8 mouse cellular contexts compared by ENCODE assay signal in genomic region chr12:78987581-78988081, GRCm38 (mm10). TPM values are rescaled to one million over a fixed set of nuclear protein-coding genes. Genes with fewer than 3 reads are reported as not detected.
DNase-seq lines count a peak whose midpoint lies in the region; ATAC-seq lines count a peak whose summit lies in the region.

No protein-coding gene starts in this region.

- no peak overlapping the region for H3K9ac ChIP-seq in heart, embryonic 11.5 days (ENCODE audit: low read depth, low read length)
- no peak overlapping the region for H3K9ac ChIP-seq in neural tube, embryonic 12.5 days
- no peak overlapping the region for H3K9ac ChIP-seq in forebrain, embryonic 15.5 days (replicated peaks)

- H3K4me1 ChIP-seq in heart, embryonic 11.5 days (ENCODE audit: control insufficient read depth, insufficient read depth, low read length): no peaks in the 10 kb centered on the region
- no peaks in the 10 kb centered on the region for H3K4me1 ChIP-seq in neural tube, embryonic 12.5 days
- H3K4me1 ChIP-seq in forebrain, embryonic 15.5 days: peaks cover 28% of the 10 kb centered on the region

- no peak for ATAC-seq in heart, embryonic 11.5 days (replicated peaks; ENCODE audit: insufficient number of reproducible peaks, low FRiP score, low TSS enrichment)
- peak; percentile 29 for ATAC-seq in neural tube, embryonic 12.5 days (ENCODE audit: low FRiP score, low read depth)
- ATAC-seq in forebrain, embryonic 15.5 days (replicated peaks): peak; percentile 90

- H3K9me3 ChIP-seq in heart, embryonic 11.5 days (replicated peaks; ENCODE audit: control insufficient read depth, low read length): no peaks in the 10 kb centered on the region
- no peaks in the 10 kb centered on the region for H3K9me3 ChIP-seq in neural tube, embryonic 12.5 days
- no peaks in the 10 kb centered on the region for H3K9me3 ChIP-seq in forebrain, embryonic 15.5 days

- H3K4me2 ChIP-seq in heart, embryonic 11.5 days: no peak overlapping the region
- H3K4me2 ChIP-seq in neural tube, embryonic 12.5 days (replicated peaks): no peak overlapping the region
- no peak overlapping the region for H3K4me2 ChIP-seq in forebrain, embryonic 15.5 days (replicated peaks)

- H3K27me3 ChIP-seq in heart, embryonic 11.5 days (ENCODE audit: control insufficient read depth, insufficient read depth, low read length): no peaks in the 10 kb centered on the region
- no peaks in the 10 kb centered on the region for H3K27me3 ChIP-seq in neural tube, embryonic 12.5 days (replicated peaks)
- H3K27me3 ChIP-seq in forebrain, embryonic 15.5 days: no peaks in the 10 kb centered on the region

- no peaks in the 10 kb centered on the region for H3K36me3 ChIP-seq in heart, embryonic 11.5 days (ENCODE audit: control insufficient read depth, insufficient read depth, low read length)
- H3K36me3 ChIP-seq in neural tube, embryonic 12.5 days: no peaks in the 10 kb centered on the region
- H3K36me3 ChIP-seq in forebrain, embryonic 15.5 days: no peaks in the 10 kb centered on the region

- peak; percentile 17 for DNase-seq in heart, postnatal 4 days
- no peak for DNase-seq in neural tube, embryonic 10.5 days (ENCODE audit: extremely low spot score, low spot score)
- DNase-seq in adipocyte (ENCODE audit: low spot score): no peak
- DNase-seq in right cerebral cortex, postnatal 36 days (ENCODE audit: low spot score in 2 of 2): no peak
- DNase-seq in testis, postnatal 14 days (ENCODE audit: low spot score): no peak

- WGBS in heart, embryonic 11.5 days (ENCODE audit: insufficient replicate concordance): 57% methylated on average over 9 of the region's 9 CpGs
- WGBS in neural tube, embryonic 12.5 days: 47% methylated on average over 9 of the region's 9 CpGs
- 23% methylated on average over 9 of the region's 9 CpGs for WGBS in forebrain, embryonic 15.5 days

- H3K4me3 ChIP-seq in heart, embryonic 11.5 days (ENCODE audit: low read depth, low read length): no peak overlapping the region
- H3K4me3 ChIP-seq in neural tube, embryonic 12.5 days: no peak overlapping the region
- H3K4me3 ChIP-seq in forebrain, embryonic 15.5 days: no peak overlapping the region

- no peak overlapping the region for H3K27ac ChIP-seq in heart, embryonic 11.5 days (ENCODE audit: low read depth, low read length)
- no peak overlapping the region for H3K27ac ChIP-seq in neural tube, embryonic 12.5 days
- H3K27ac ChIP-seq in forebrain, embryonic 15.5 days (replicated peaks): peak overlapping the region; percentile 49

RNA-seq across cellular contexts. Expression of gene Tmem229b, which starts 19.8 kb away (rescaled TPM):
- 1 to 10 TPM; 3.1 to 3.8 TPM for total RNA-seq in heart, postnatal 4 days (2021)
- polyA plus RNA-seq in heart, embryonic 11.5 days (2014; fragmentation: Nextera tagmentation; extraction: Ambion mirVana): 1.6 and 1.8 TPM in 2 replicates
- polyA plus RNA-seq in neural tube, embryonic 12.5 days (2016; fragmentation: Nextera tagmentation; extraction: Ambion mirVana): 27.1 and 28.1 TPM in 2 replicates
- 55.1 and 58.6 TPM in 2 replicates for polyA plus RNA-seq in forebrain, embryonic 15.5 days (2015; fragmentation: Nextera tagmentation; extraction: Ambion mirVana)

RNA-seq across cellular contexts. Expression of gene Plekhh1, which starts 41.3 kb away (rescaled TPM):
- 10 to 100 TPM; 10.3 to 13.9 TPM for total RNA-seq in heart, postnatal 4 days (2021)
- 2.7 and 3.8 TPM in 2 replicates for polyA plus RNA-seq in heart, embryonic 11.5 days (2014; fragmentation: Nextera tagmentation; extraction: Ambion mirVana)
- 6.0 and 6.7 TPM in 2 replicates for polyA plus RNA-seq in neural tube, embryonic 12.5 days (2016; fragmentation: Nextera tagmentation; extraction: Ambion mirVana)
- polyA plus RNA-seq in forebrain, embryonic 15.5 days (2015; fragmentation: Nextera tagmentation; extraction: Ambion mirVana): 1.6 and 1.7 TPM in 2 replicates

Comparison
In these comparisons a context has a peak if more than half of its experiments do, and no peak if none do; other contexts are left out.
1. RNA of gene Tmem229b, which starts 19.8 kb away (polyA plus RNA-seq): 55.1 to 58.6 TPM in forebrain, embryonic 15.5 days and 27.1 to 28.1 TPM in neural tube, embryonic 12.5 days; 1.6 to 1.8 TPM in heart, embryonic 11.5 days; every median in the first group is over 10 times any median in the second.